9 mouse cellular contexts compared by ENCODE assay signal in genomic region chr17:24676187-24676586, GRCm38 (mm10). TPM values are rescaled to one million over a fixed set of nuclear protein-coding genes. Genes with fewer than 3 reads are reported as not detected.
DNase-seq lines count a peak whose midpoint lies in the region; ATAC-seq and TF ChIP-seq lines count a peak whose summit lies in the region.
"Had no signal": no experiment of that assay in that cellular context is flagged by ENCODE, and none has a peak within 500 bp of the region (broad histone marks: within the 10 kb centered on the region; RNA-seq: fewer than 3 reads in every experiment).

No protein-coding gene starts in this region.

- ATAC-seq in intestine, embryonic 14.5 days (replicated peaks; ENCODE audit: low FRiP score, low TSS enrichment, low read depth), result no peak
- ATAC-seq in intestine, embryonic 15.5 days, result no peak
- no peak for ATAC-seq in forebrain, embryonic 14.5 days
- ATAC-seq in megakaryocyte progenitor cell, adult 5-6 weeks (replicated peaks; ENCODE audit: poor library complexity), result peak; percentile 86

- 60% methylated on average over 2 of the region's 2 CpGs for WGBS in intestine, embryonic 14.5 days
- 67% methylated on average over 2 of the region's 2 CpGs for WGBS in intestine, embryonic 15.5 days
- 56% methylated on average over 2 of the region's 2 CpGs for WGBS in forebrain, embryonic 14.5 days
- WGBS in thymus, adult 2 months, result 74% methylated on average over 2 of the region's 2 CpGs

- H3K4me1 ChIP-seq in intestine, embryonic 14.5 days (replicated peaks; ENCODE audit: control insufficient read depth, insufficient read depth, low read length), result peaks cover 14% of the 10 kb centered on the region
- H3K4me1 ChIP-seq in intestine, embryonic 15.5 days (replicated peaks), result peaks cover 19% of the 10 kb centered on the region
- peaks cover 4 to 47% of the 10 kb centered on the region in 2 experiments; a peak in 2 of 4 replicates for H3K4me1 ChIP-seq in CH12.LX (ENCODE audit: control insufficient read depth in 1 of 2, insufficient read depth in 2 of 2)
- H3K4me1 ChIP-seq in forebrain, embryonic 14.5 days (ENCODE audit: control insufficient read depth, insufficient read depth, low read length), result peaks cover 4% of the 10 kb centered on the region
- peaks cover 10% of the 10 kb centered on the region for H3K4me1 ChIP-seq in thymus, adult 2 months (replicated peaks; ENCODE audit: control insufficient read depth, insufficient read depth, low read length)

- no peak overlapping the region for H3K4me2 ChIP-seq in intestine, embryonic 14.5 days (ENCODE audit: low read length)
- H3K4me2 ChIP-seq in intestine, embryonic 15.5 days (replicated peaks), result no peak overlapping the region
- H3K4me2 ChIP-seq in CH12.LX (ENCODE audit: insufficient read depth, low read depth, poor library complexity, severe bottlenecking), result no peak overlapping the region
- no peak overlapping the region for H3K4me2 ChIP-seq in forebrain, embryonic 14.5 days (ENCODE audit: low read length)
- H3K4me2 ChIP-seq: embryonic facial prominence, embryonic 12.5 days had no signal

- no peak overlapping the region for H3K4me3 ChIP-seq in intestine, embryonic 14.5 days (ENCODE audit: low read depth, low read length)
- H3K4me3 ChIP-seq in intestine, embryonic 15.5 days (replicated peaks), result no peak overlapping the region
- no peak overlapping the region for H3K4me3 ChIP-seq in CH12.LX (replicated peaks in 1 of 3; ENCODE audit: low read depth in 2 of 3, low read length in 2 of 3, poor library complexity in 1 of 3)
- H3K4me3 ChIP-seq in forebrain, embryonic 14.5 days (ENCODE audit: low read depth, low read length), result no peak overlapping the region
- no peak overlapping the region for H3K4me3 ChIP-seq in thymus, adult 2 months (ENCODE audit: control insufficient read depth, insufficient read depth, low read length)
- H3K4me3 ChIP-seq: embryonic facial prominence, embryonic 12.5 days had no signal

- no peaks in the 10 kb centered on the region for H3K27me3 ChIP-seq in intestine, embryonic 14.5 days (replicated peaks; ENCODE audit: control insufficient read depth, insufficient read depth, low read length)
- H3K27me3 ChIP-seq in intestine, embryonic 15.5 days (replicated peaks), result no peaks in the 10 kb centered on the region
- H3K27me3 ChIP-seq in CH12.LX (replicated peaks), result no peaks in the 10 kb centered on the region
- no peaks in the 10 kb centered on the region for H3K27me3 ChIP-seq in forebrain, embryonic 14.5 days (replicated peaks; ENCODE audit: control insufficient read depth, insufficient read depth, low read length)
- no peaks in the 10 kb centered on the region for H3K27me3 ChIP-seq in thymus, adult 2 months (ENCODE audit: control insufficient read depth, insufficient read depth, low read length)
- H3K27me3 ChIP-seq: embryonic facial prominence, embryonic 12.5 days had no signal

- in situ Hi-C loops in CH12.LX (cut with MboI; ENCODE audit: low pct_ligation_motif_present, low pct_unique_long_range_greater_than_20kb, low sequenced_read_pairs), result no loop called here

- peak; percentile 73 to 82 for TF ChIP-seq CTCF in CH12.LX (conservative IDR thresholded peaks at IDR 0.05 in 1 of 2, IDR thresholded peaks at IDR 0.05 in 1 of 2; ENCODE audit: low read depth in 2 of 2, low read length in 2 of 2)
- peak; percentile 61; the same call in 1 of the 2 replicates for TF ChIP-seq CTCF in thymus, adult 2 months (IDR thresholded peaks at IDR 0.05; ENCODE audit: borderline replicate concordance, control insufficient read depth, extremely low read depth, insufficient read depth, low read length, poor library complexity)

- dilution Hi-C loops in CH12.LX (cut with MboI; ENCODE audit: extremely low pct_ligation_motif_present, extremely low pct_unique_long_range_greater_than_20kb, low sequenced_read_pairs), result no loop called here

- DNase-seq in intestine, embryonic 14.5 days (ENCODE audit: low spot score), result peak; percentile 84
- peak; percentile 81 for DNase-seq in CH12.LX (ENCODE audit: extremely low read depth)
- peak; percentile 66 for DNase-seq in c-Kit-negative CD71-positive TER-119-positive erythroid progenitor cells, embryonic 14.5 days (ENCODE audit: low read depth, low spot score)
- DNase-seq in forebrain, embryonic 14.5 days (ENCODE audit: low spot score), result peak; percentile 74
- peak; percentile 75 for DNase-seq in kidney, postnatal 14 days
- peak; percentile 74 for DNase-seq in thymus, adult 2 months

- TF ChIP-seq POLR2A in CH12.LX (IDR thresholded peaks at IDR 0.05; ENCODE audit: low read depth, low read length), result no peak
- TF ChIP-seq POLR2A in thymus, adult 2 months (IDR thresholded peaks at IDR 0.05; ENCODE audit: control insufficient read depth, extremely low read depth, insufficient read depth, low read length, poor library complexity), result no peak

- peaks cover 47% of the 10 kb centered on the region for H3K36me3 ChIP-seq in intestine, embryonic 14.5 days (ENCODE audit: control insufficient read depth, insufficient read depth, low read length)
- H3K36me3 ChIP-seq in intestine, embryonic 15.5 days, result peaks cover 43% of the 10 kb centered on the region
- peaks cover 57 to 75% of the 10 kb centered on the region in 2 experiments for H3K36me3 ChIP-seq in CH12.LX (replicated peaks in 1 of 2; ENCODE audit: control insufficient read depth in 1 of 2, insufficient read depth in 1 of 2, low read length in 1 of 2)
- peaks cover 46% of the 10 kb centered on the region for H3K36me3 ChIP-seq in forebrain, embryonic 14.5 days (ENCODE audit: control insufficient read depth, insufficient read depth, low read length)
- H3K36me3 ChIP-seq in thymus, adult 2 months (ENCODE audit: control insufficient read depth, insufficient read depth, low read length), result peaks cover 22% of the 10 kb centered on the region; the same call in 1 of the 2 replicates

- no peak for TF ChIP-seq EP300 in CH12.LX (IDR thresholded peaks at IDR 0.05; ENCODE audit: low read length)

- H3K79me2 ChIP-seq in CH12.LX (replicated peaks; ENCODE audit: control insufficient read depth, extremely low read depth, insufficient read depth, poor library complexity, severe bottlenecking), result peaks cover 46% of the 10 kb centered on the region

- H3K9me3 ChIP-seq in intestine, embryonic 14.5 days (ENCODE audit: control insufficient read depth, low read length), result no peaks in the 10 kb centered on the region
- no peaks in the 10 kb centered on the region for H3K9me3 ChIP-seq in intestine, embryonic 15.5 days
- no peaks in the 10 kb centered on the region for H3K9me3 ChIP-seq in CH12.LX (replicated peaks; ENCODE audit: low read length)
- no peaks in the 10 kb centered on the region for H3K9me3 ChIP-seq in forebrain, embryonic 14.5 days (replicated peaks; ENCODE audit: control insufficient read depth, low read length)
- H3K9me3 ChIP-seq: embryonic facial prominence, embryonic 12.5 days had no signal

- no peak overlapping the region for H3K27ac ChIP-seq in intestine, embryonic 14.5 days (ENCODE audit: low read depth)
- H3K27ac ChIP-seq in intestine, embryonic 15.5 days, result no peak overlapping the region
- H3K27ac ChIP-seq in CH12.LX (ENCODE audit: insufficient read depth, low read depth), result no peak overlapping the region
- no peak overlapping the region for H3K27ac ChIP-seq in forebrain, embryonic 14.5 days (ENCODE audit: low read depth, low read length)
- H3K27ac ChIP-seq in thymus, adult 2 months (ENCODE audit: control insufficient read depth, insufficient read depth, low read length), result no peak overlapping the region
- H3K27ac ChIP-seq: embryonic facial prominence, embryonic 12.5 days had no signal

- no peak overlapping the region for H3K9ac ChIP-seq in intestine, embryonic 14.5 days (ENCODE audit: low read length)
- H3K9ac ChIP-seq in intestine, embryonic 15.5 days, result no peak overlapping the region
- no peak overlapping the region for H3K9ac ChIP-seq in CH12.LX (ENCODE audit: insufficient read depth, low read depth)
- H3K9ac ChIP-seq in forebrain, embryonic 14.5 days (ENCODE audit: low read length), result no peak overlapping the region
- H3K9ac ChIP-seq: embryonic facial prominence, embryonic 12.5 days had no signal

- peak; percentile 51 for TF ChIP-seq RAD21 in CH12.LX (IDR thresholded peaks at IDR 0.05; ENCODE audit: low read depth, low read length)

RNA-seq across cellular contexts. Expression of gene Zfp598, which starts 6.7 kb away (rescaled TPM):
- polyA plus RNA-seq in intestine, embryonic 14.5 days (2014; fragmentation: Nextera tagmentation; extraction: Ambion mirVana), result 28.0 and 30.6 TPM in 2 replicates
- 20.0 and 20.5 TPM in 2 replicates for polyA plus RNA-seq in intestine, embryonic 15.5 days (2015; fragmentation: Nextera tagmentation; extraction: Ambion mirVana)
- 27.9 and 31.8 TPM in 2 replicates for total RNA-seq in CH12.LX (2012; rRNA removed)
- total RNA-seq in CH12.LX (2014; rRNA removed), result 22.1 and 23.4 TPM in 2 replicates
- polyA plus RNA-seq in CH12.LX (2012; ENCODE audit: insufficient read length, low read depth), result 43.5 and 54.0 TPM in 2 replicates
- 14.9 and 19.7 TPM in 2 replicates for polyA plus RNA-seq in forebrain, embryonic 14.5 days (2014; fragmentation: Nextera tagmentation; extraction: Ambion mirVana)
- 25.0 and 29.1 TPM in 2 replicates for total RNA-seq in megakaryocyte progenitor cell, adult 5-6 weeks (2015)
- total RNA-seq in megakaryocyte progenitor cell, adult 5-6 weeks (2017), result 21.3 and 22.6 TPM in 2 replicates
- 118 and 123 TPM in 2 replicates for polyA plus RNA-seq in thymus, adult 2 months (2012; rRNA removed)

RNA-seq across cellular contexts. Expression of gene Syngr3, which starts 13.6 kb away (rescaled TPM):
- 7.5 and 7.7 TPM in 2 replicates for polyA plus RNA-seq in intestine, embryonic 14.5 days (2014; fragmentation: Nextera tagmentation; extraction: Ambion mirVana)
- 7.0 and 7.7 TPM in 2 replicates for polyA plus RNA-seq in intestine, embryonic 15.5 days (2015; fragmentation: Nextera tagmentation; extraction: Ambion mirVana)
- total RNA-seq in CH12.LX (2012; rRNA removed) (2.2 and 3.9 TPM in 2 replicates), CH12.LX (2014; rRNA removed) (0.23 and 0.32 TPM in 2 replicates)
- 0.33 and 0.35 TPM in 2 replicates for polyA plus RNA-seq in CH12.LX (2012; ENCODE audit: insufficient read length, low read depth)
- 105 and 136 TPM in 2 replicates for polyA plus RNA-seq in forebrain, embryonic 14.5 days (2014; fragmentation: Nextera tagmentation; extraction: Ambion mirVana)
- total RNA-seq in megakaryocyte progenitor cell, adult 5-6 weeks (2015), result not detected in 2 replicates
- not detected in 2 replicates for total RNA-seq in megakaryocyte progenitor cell, adult 5-6 weeks (2017)
- polyA plus RNA-seq in thymus, adult 2 months (2012; rRNA removed), result 0.29 and 0.32 TPM in 2 replicates

RNA-seq across cellular contexts. Expression of gene Npw, which starts 17.9 kb away (rescaled TPM):
- not detected in 2 replicates for polyA plus RNA-seq in intestine, embryonic 14.5 days (2014; fragmentation: Nextera tagmentation; extraction: Ambion mirVana)
- polyA plus RNA-seq in intestine, embryonic 15.5 days (2015; fragmentation: Nextera tagmentation; extraction: Ambion mirVana), result 0.30 and 0.56 TPM in 2 replicates
- total RNA-seq in CH12.LX (2012; rRNA removed), result not detected in 2 replicates
- not detected in 2 replicates for total RNA-seq in CH12.LX (2014; rRNA removed)
- polyA plus RNA-seq in CH12.LX (2012; ENCODE audit: insufficient read length, low read depth), result not detected in 2 replicates
- polyA plus RNA-seq in forebrain, embryonic 14.5 days (2014; fragmentation: Nextera tagmentation; extraction: Ambion mirVana), result not detected in 2 replicates
- total RNA-seq in megakaryocyte progenitor cell, adult 5-6 weeks (2015), result not detected in 2 replicates
- total RNA-seq in megakaryocyte progenitor cell, adult 5-6 weeks (2017), result not detected in 2 replicates
- 0.35 and 0.64 TPM in 2 replicates for polyA plus RNA-seq in thymus, adult 2 months (2012; rRNA removed)

RNA-seq across cellular contexts. Expression of gene Gfer, which starts 19.8 kb away (rescaled TPM):
- 48.1 and 48.5 TPM in 2 replicates for polyA plus RNA-seq in intestine, embryonic 14.5 days (2014; fragmentation: Nextera tagmentation; extraction: Ambion mirVana)
- polyA plus RNA-seq in intestine, embryonic 15.5 days (2015; fragmentation: Nextera tagmentation; extraction: Ambion mirVana), result 41.8 and 45.9 TPM in 2 replicates
- total RNA-seq in CH12.LX (2012; rRNA removed), result 102 and 105 TPM in 2 replicates
- total RNA-seq in CH12.LX (2014; rRNA removed), result 67.6 and 69.1 TPM in 2 replicates
- 94.8 and 100.0 TPM in 2 replicates for polyA plus RNA-seq in CH12.LX (2012; ENCODE audit: insufficient read length, low read depth)
- 36.5 and 37.7 TPM in 2 replicates for polyA plus RNA-seq in forebrain, embryonic 14.5 days (2014; fragmentation: Nextera tagmentation; extraction: Ambion mirVana)
- total RNA-seq in megakaryocyte progenitor cell, adult 5-6 weeks (2015), result 22.4 and 23.6 TPM in 2 replicates
- 37.2 and 62.7 TPM in 2 replicates for total RNA-seq in megakaryocyte progenitor cell, adult 5-6 weeks (2017)
- 24.3 and 33.3 TPM in 2 replicates for polyA plus RNA-seq in thymus, adult 2 months (2012; rRNA removed)

RNA-seq across cellular contexts. Expression of gene Noxo1, which starts 19.8 kb away (rescaled TPM):
- polyA plus RNA-seq in intestine, embryonic 14.5 days (2014; fragmentation: Nextera tagmentation; extraction: Ambion mirVana), result 6.4 and 7.2 TPM in 2 replicates
- polyA plus RNA-seq in intestine, embryonic 15.5 days (2015; fragmentation: Nextera tagmentation; extraction: Ambion mirVana), result 10.3 and 10.4 TPM in 2 replicates
- total RNA-seq in CH12.LX (2012; rRNA removed) (0.80 and 0.89 TPM in 2 replicates), CH12.LX (2014; rRNA removed) (0.47 and 0.54 TPM in 2 replicates)
- polyA plus RNA-seq in CH12.LX (2012; ENCODE audit: insufficient read length, low read depth), result 0.95 and 2.5 TPM in 2 replicates
- polyA plus RNA-seq in forebrain, embryonic 14.5 days (2014; fragmentation: Nextera tagmentation; extraction: Ambion mirVana), result 2.2 and 2.4 TPM in 2 replicates
- total RNA-seq in megakaryocyte progenitor cell, adult 5-6 weeks (2015), result 2.6 and 3.4 TPM in 2 replicates
- 1.0 and 1.2 TPM in 2 replicates for total RNA-seq in megakaryocyte progenitor cell, adult 5-6 weeks (2017)
- 10.5 and 10.8 TPM in 2 replicates for polyA plus RNA-seq in thymus, adult 2 months (2012; rRNA removed)

Comparison
In these comparisons a context has a peak if more than half of its experiments do, and no peak if none do; other contexts are left out.
1. RNA of gene Syngr3, which starts 13.6 kb away (polyA plus RNA-seq): 105 to 136 TPM in forebrain, embryonic 14.5 days; 7.5 to 7.7 TPM in intestine, embryonic 14.5 days, 7.0 to 7.7 TPM in intestine, embryonic 15.5 days, 0.33 to 0.35 TPM in CH12.LX and 0.29 to 0.32 TPM in thymus, adult 2 months; every median in the first group is over 10 times any median in the second.
2. Peak in every context shown above with its lines, with median percentiles within 50 percentile points of each other: DNase-seq.